Mouse (Mus musculus) E14TG2a.4 (cell line): ENCODE measurements at regions not wholly inside any gene's neighbourhood (a gene's known extent, or its start where the extent isn't known, plus 50 kb on each side); places are given as distances from the start of the nearest gene placed in this dataset.

Experiments used
- CTCF ChIP-seq: conservative IDR thresholded peaks from 2 replicates; pipeline ENCODE4 v1.5.1; 2014; ENCODE audit warnings: low read length
- POU5F1 ChIP-seq: IDR thresholded peaks from 2 replicates; pipeline ENCODE4 v1.6.1; 2014; ENCODE audit warnings: low read length, borderline replicate concordance

- no peak for TF ChIP-seq CTCF
- TF ChIP-seq POU5F1, result no peak
Measured at GRCm38 (mm10) chr16:77503556-77503955, 98.3 kb downstream of the Gm11146 start.
